In the genomic region with DNA sequence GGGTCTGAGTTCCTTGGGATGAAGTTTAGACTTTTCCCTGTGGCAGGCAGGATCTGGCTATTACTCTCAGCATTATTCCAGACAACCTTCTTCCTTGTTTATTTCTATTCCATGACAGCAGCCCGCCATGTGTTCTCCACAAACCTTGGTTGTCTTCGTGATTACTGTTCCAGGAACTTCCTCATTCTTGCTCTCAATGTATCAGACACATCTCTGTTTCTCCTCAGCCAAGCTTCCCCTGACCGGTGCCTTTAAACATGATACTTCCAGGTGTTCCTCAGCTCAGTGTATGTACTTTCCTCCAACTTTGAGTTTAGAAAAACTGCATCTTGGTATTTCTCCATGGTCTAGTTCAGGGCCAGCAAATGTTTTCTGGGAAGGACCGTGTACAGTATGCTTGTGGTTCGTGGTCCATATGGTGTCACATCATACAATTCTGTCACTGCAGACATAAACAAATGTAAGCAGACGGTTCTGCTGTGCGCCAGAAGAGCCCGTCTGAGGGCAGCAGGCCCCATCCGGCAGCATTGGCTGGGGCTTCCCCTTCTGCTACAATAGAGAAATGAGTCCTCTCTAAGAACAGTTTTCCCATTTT, we compare ENCODE assay signal across 18 mouse cellular contexts.
DNase-seq lines count a peak whose midpoint lies in the region; ATAC-seq and TF ChIP-seq lines count a peak whose summit lies in the region.
"Had no signal": no experiment of that assay in that cellular context is flagged by ENCODE, and none has a peak within 500 bp of the region (broad histone marks: within the 10 kb centered on the region; RNA-seq: fewer than 3 reads in every experiment).

No protein-coding gene starts in this region.

- no peak for TF ChIP-seq CTCF in liver, postnatal 0 days (IDR thresholded peaks at IDR 0.05; ENCODE audit: low read depth)
- TF ChIP-seq CTCF in MEL (IDR thresholded peaks at IDR 0.05 in 2 of 3, conservative IDR thresholded peaks at IDR 0.05 in 1 of 3; ENCODE audit: control insufficient read depth in 1 of 3, insufficient read depth in 1 of 3, low read depth in 2 of 3, low read length in 3 of 3, poor library complexity in 1 of 3, severe bottlenecking in 1 of 3): no peak

- no peak overlapping the region for H3K27ac ChIP-seq in liver, postnatal 0 days (ENCODE audit: low read depth)
- H3K27ac ChIP-seq in MEL (ENCODE audit: control insufficient read depth, low read depth, low read length): no peak overlapping the region
- H3K27ac ChIP-seq in embryonic facial prominence, embryonic 10.5 days (replicated peaks): peak overlapping the region; percentile 70
- peak overlapping the region; percentile 56 for H3K27ac ChIP-seq in limb, embryonic 12.5 days
- H3K27ac ChIP-seq in heart, embryonic 11.5 days (ENCODE audit: low read depth, low read length): no peak overlapping the region
- H3K27ac ChIP-seq: kidney, postnatal 0 days; layer of hippocampus, adult 2 months; left cerebral cortex, adult 2 months; midbrain, embryonic 13.5 days had no signal

- no peak for TF ChIP-seq EP300 in liver, postnatal 0 days (IDR thresholded peaks at IDR 0.05; ENCODE audit: low read depth)
- TF ChIP-seq EP300 in MEL (IDR thresholded peaks at IDR 0.05; ENCODE audit: low read depth in 1 of 2, low read length in 2 of 2): no peak

- no peaks in the 10 kb centered on the region; the same call in 1 of the 2 replicates for H3K4me1 ChIP-seq in liver, postnatal 0 days (ENCODE audit: insufficient read depth)
- no peaks in the 10 kb centered on the region for H3K4me1 ChIP-seq in MEL (ENCODE audit: control insufficient read depth in 1 of 2, insufficient read depth in 2 of 2, low read length in 2 of 2)
- peaks cover 51% of the 10 kb centered on the region for H3K4me1 ChIP-seq in embryonic facial prominence, embryonic 10.5 days
- H3K4me1 ChIP-seq in limb, embryonic 12.5 days (replicated peaks): peaks cover 27% of the 10 kb centered on the region
- H3K4me1 ChIP-seq in heart, embryonic 11.5 days (ENCODE audit: control insufficient read depth, insufficient read depth, low read length): no peaks in the 10 kb centered on the region
- H3K4me1 ChIP-seq: midbrain, embryonic 13.5 days had no signal

- WGBS in liver, postnatal 0 days (ENCODE audit: insufficient replicate concordance): 28% methylated on average over 9 of the region's 9 CpGs
- 68% methylated on average over 9 of the region's 9 CpGs for WGBS in embryonic facial prominence, embryonic 10.5 days
- WGBS in limb, embryonic 12.5 days: 57% methylated on average over 9 of the region's 9 CpGs
- WGBS in heart, embryonic 11.5 days (ENCODE audit: insufficient replicate concordance): 71% methylated on average over 9 of the region's 9 CpGs

- TF ChIP-seq RAD21 in MEL (IDR thresholded peaks at IDR 0.05; ENCODE audit: low read depth, low read length): no peak

- DNase-seq in liver (peak; percentile 6), MEL (ENCODE audit: low read depth, low spot score) (peak; percentile 13)
- DNase-seq in liver, postnatal 0 days: no peak
- peak; percentile 21 for DNase-seq in embryonic facial prominence, embryonic 10.5 days (ENCODE audit: low spot score)
- no peak for DNase-seq in adrenal gland, adult 8-10 months
- no peak for DNase-seq in cerebellum, adult 11 months
- DNase-seq: adrenal gland, postnatal 36 days; heart, postnatal 14 days; lung, postnatal 10 days; right cerebral cortex, postnatal 14 days had no signal

- H3K9ac ChIP-seq in liver, postnatal 0 days (replicated peaks): no peak overlapping the region
- no peak overlapping the region for H3K9ac ChIP-seq in MEL (ENCODE audit: control insufficient read depth, low read depth, low read length, poor library complexity, severe bottlenecking)
- no peak overlapping the region for H3K9ac ChIP-seq in limb, embryonic 12.5 days (replicated peaks)
- H3K9ac ChIP-seq in heart, embryonic 11.5 days (ENCODE audit: low read depth, low read length): no peak overlapping the region
- H3K9ac ChIP-seq: midbrain, embryonic 13.5 days had no signal

- ATAC-seq in liver, postnatal 0 days: no peak
- no peak for ATAC-seq in limb, embryonic 12.5 days (ENCODE audit: insufficient number of reproducible peaks, insufficient read depth, low FRiP score, low TSS enrichment, low read depth)
- ATAC-seq in heart, embryonic 11.5 days (replicated peaks; ENCODE audit: insufficient number of reproducible peaks, low FRiP score, low TSS enrichment): no peak
- ATAC-seq: activated CD4-positive, CD25-positive, alpha-beta regulatory T cell, adult 4 months; midbrain, embryonic 13.5 days had no signal

- no peaks in the 10 kb centered on the region for H3K36me3 ChIP-seq in liver, postnatal 0 days (replicated peaks; ENCODE audit: insufficient read depth, low read length)
- no peaks in the 10 kb centered on the region for H3K36me3 ChIP-seq in MEL (ENCODE audit: control insufficient read depth in 1 of 2, insufficient read depth in 2 of 2, low read length in 2 of 2)
- H3K36me3 ChIP-seq in embryonic facial prominence, embryonic 10.5 days (replicated peaks): no peaks in the 10 kb centered on the region
- H3K36me3 ChIP-seq in limb, embryonic 12.5 days: no peaks in the 10 kb centered on the region
- H3K36me3 ChIP-seq in heart, embryonic 11.5 days (ENCODE audit: control insufficient read depth, insufficient read depth, low read length): no peaks in the 10 kb centered on the region
- H3K36me3 ChIP-seq: midbrain, embryonic 13.5 days had no signal

- no peaks in the 10 kb centered on the region for H3K79me2 ChIP-seq in MEL (ENCODE audit: control insufficient read depth, insufficient read depth, low read length, poor library complexity)

- H3K4me2 ChIP-seq in liver, postnatal 0 days (ENCODE audit: low read depth, low read length): no peak overlapping the region
- H3K4me2 ChIP-seq in limb, embryonic 12.5 days: no peak overlapping the region
- H3K4me2 ChIP-seq in heart, embryonic 11.5 days: no peak overlapping the region
- H3K4me2 ChIP-seq: midbrain, embryonic 13.5 days had no signal

- H3K4me3 ChIP-seq in liver, postnatal 0 days (ENCODE audit: low read depth, low read length): no peak overlapping the region
- no peak overlapping the region for H3K4me3 ChIP-seq in MEL (ENCODE audit: control insufficient read depth in 1 of 2, insufficient read depth in 1 of 2, low read depth in 2 of 2, low read length in 2 of 2)
- no peak overlapping the region for H3K4me3 ChIP-seq in embryonic facial prominence, embryonic 10.5 days
- no peak overlapping the region for H3K4me3 ChIP-seq in limb, embryonic 12.5 days (replicated peaks)
- H3K4me3 ChIP-seq in heart, embryonic 11.5 days (ENCODE audit: low read depth, low read length): no peak overlapping the region
- H3K4me3 ChIP-seq: erythroblast, embryonic 14.5 days; layer of hippocampus, adult 2 months; left cerebral cortex, adult 2 months; midbrain, embryonic 13.5 days had no signal

- no peaks in the 10 kb centered on the region for H3K27me3 ChIP-seq in liver, postnatal 0 days (ENCODE audit: insufficient read depth, low read length)
- peaks cover 0 to 4% of the 10 kb centered on the region in 2 experiments; a peak in 1 of 4 replicates for H3K27me3 ChIP-seq in MEL (ENCODE audit: control insufficient read depth in 1 of 2, insufficient read depth in 2 of 2, low read length in 2 of 2)
- no peaks in the 10 kb centered on the region for H3K27me3 ChIP-seq in embryonic facial prominence, embryonic 10.5 days (replicated peaks; ENCODE audit: low read depth, poor library complexity, severe bottlenecking)
- no peaks in the 10 kb centered on the region for H3K27me3 ChIP-seq in limb, embryonic 12.5 days
- no peaks in the 10 kb centered on the region for H3K27me3 ChIP-seq in heart, embryonic 11.5 days (ENCODE audit: control insufficient read depth, insufficient read depth, low read length)
- H3K27me3 ChIP-seq: midbrain, embryonic 13.5 days had no signal

- TF ChIP-seq POLR2A in MEL (IDR thresholded peaks at IDR 0.05; ENCODE audit: control insufficient read depth in 1 of 2, insufficient read depth in 1 of 2, low read depth in 1 of 2, low read length in 2 of 2, poor library complexity in 1 of 2): no peak

- no peaks in the 10 kb centered on the region for H3K9me3 ChIP-seq in liver, postnatal 0 days (ENCODE audit: low read length)
- no peaks in the 10 kb centered on the region for H3K9me3 ChIP-seq in MEL (replicated peaks; ENCODE audit: insufficient read depth, low read length)
- no peaks in the 10 kb centered on the region for H3K9me3 ChIP-seq in embryonic facial prominence, embryonic 10.5 days
- H3K9me3 ChIP-seq in limb, embryonic 12.5 days: no peaks in the 10 kb centered on the region
- H3K9me3 ChIP-seq in heart, embryonic 11.5 days (replicated peaks; ENCODE audit: control insufficient read depth, low read length): no peaks in the 10 kb centered on the region
- H3K9me3 ChIP-seq: midbrain, embryonic 13.5 days had no signal

TF ChIP-seq in MEL, 35 proteins besides CTCF, POLR2A, EP300 and RAD21:
- TF ChIP-seq POLR2AphosphoS2 (IDR thresholded peaks at IDR 0.05; ENCODE audit: low read length): no peak
- TF ChIP-seq BHLHE40 (IDR thresholded peaks at IDR 0.05; ENCODE audit: borderline replicate concordance, low read depth, low read length): no peak
- TF ChIP-seq MXI1 (IDR thresholded peaks at IDR 0.05; ENCODE audit: low read depth, low read length): no peak
- no peak for TF ChIP-seq CHD2 (IDR thresholded peaks at IDR 0.05; ENCODE audit: low read length)
- no peak for TF ChIP-seq CHD1 (IDR thresholded peaks at IDR 0.05; ENCODE audit: low read depth, low read length)
- TF ChIP-seq NELFE (IDR thresholded peaks at IDR 0.05; ENCODE audit: low read depth, low read length): no peak
- no peak for TF ChIP-seq GATA1 (IDR thresholded peaks at IDR 0.05; ENCODE audit: low read depth, low read length)
- no peak for TF ChIP-seq TBP (IDR thresholded peaks at IDR 0.05; ENCODE audit: low read depth, low read length)
- no peak for TF ChIP-seq ZC3H11A (IDR thresholded peaks at IDR 0.05; ENCODE audit: low read depth, low read length)
- no peak for TF ChIP-seq TCF12 (IDR thresholded peaks at IDR 0.05; ENCODE audit: low read depth, low read length)

Comparison
In these comparisons a context has a peak if more than half of its experiments do, and no peak if none do; other contexts are left out.
1. DNase-seq: peak in liver (single experiment), MEL (single experiment) and embryonic facial prominence, embryonic 10.5 days (single experiment); none in liver, postnatal 0 days (single experiment), adrenal gland, adult 8-10 months (single experiment) and cerebellum, adult 11 months (single experiment).
2. H3K27ac ChIP-seq: peak in embryonic facial prominence, embryonic 10.5 days (single experiment) and limb, embryonic 12.5 days (single experiment); none in liver, postnatal 0 days (single experiment), MEL (single experiment) and heart, embryonic 11.5 days (single experiment).